Mouse (Mus musculus): ENCODE data around the gene Rfc5.
A peak's percentile ranks its signal among the peaks of the same experiment; 100 is the strongest.

GRCm38 (mm10) chr5:117388296-117388751, 523 bp downstream of the Rfc5 start:
- peak; percentile 73 for TF ChIP-seq CTCF (IDR thresholded peaks at IDR 0.05; ENCODE audit: low read depth)
- no peak for TF ChIP-seq EP300 (optimal IDR thresholded peaks at IDR 0.05)
